Mouse (Mus musculus) left cerebral cortex, postnatal 25 days (tissue): ENCODE measurements at regions not wholly inside any gene's neighbourhood (a gene's known extent, or its start where the extent isn't known, plus 50 kb on each side); places are given as distances from the start of the nearest gene placed in this dataset.

Experiments used
- DNase-seq, 2 experiments: peaks; one replicate each; pipeline ENCODE4 v3.0.0; 2022; ENCODE audit warnings: low spot score in 2 of 2, mixed read lengths in 1 of 2
- intact Hi-C: fragments of 180-260 bp; cut with DNase I; formaldehyde crosslinking; loops from one replicate; pipeline ENCODE4 v1.15.1; 2025

GRCm38 (mm10) chr11:10798079-10798478 lies 315.9 kb upstream of the Vwc2 start:
- intact Hi-C loops = no loop called here
- no peak for DNase-seq

GRCm38 (mm10) chr11:10840191-10840590 lies 273.8 kb upstream of the Vwc2 start:
- DNase-seq = no peak
- intact Hi-C loops = no loop called here

DNA sequence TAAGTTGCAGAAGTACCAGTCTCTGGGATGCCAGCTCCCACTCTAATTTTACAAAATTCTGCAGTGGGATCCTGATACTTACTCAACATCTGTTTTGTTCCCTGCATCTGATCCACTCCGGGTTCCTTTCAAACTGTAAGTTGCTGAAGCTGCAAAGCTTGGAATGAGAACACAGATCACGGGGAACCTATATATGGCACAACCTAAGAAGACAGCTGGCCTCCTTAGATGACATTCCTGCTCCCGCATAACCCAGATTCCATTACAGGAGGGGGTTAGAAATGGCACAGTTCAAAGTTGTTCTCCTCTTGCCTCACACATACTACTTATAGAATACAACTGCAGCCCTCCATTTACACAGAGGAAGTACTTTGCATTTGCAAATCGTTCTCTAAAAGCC lies 272.9 kb upstream of the Vwc2 start:
- DNase-seq = peak; percentile 4 to 65
- intact Hi-C loops = no loop called here

DNA sequence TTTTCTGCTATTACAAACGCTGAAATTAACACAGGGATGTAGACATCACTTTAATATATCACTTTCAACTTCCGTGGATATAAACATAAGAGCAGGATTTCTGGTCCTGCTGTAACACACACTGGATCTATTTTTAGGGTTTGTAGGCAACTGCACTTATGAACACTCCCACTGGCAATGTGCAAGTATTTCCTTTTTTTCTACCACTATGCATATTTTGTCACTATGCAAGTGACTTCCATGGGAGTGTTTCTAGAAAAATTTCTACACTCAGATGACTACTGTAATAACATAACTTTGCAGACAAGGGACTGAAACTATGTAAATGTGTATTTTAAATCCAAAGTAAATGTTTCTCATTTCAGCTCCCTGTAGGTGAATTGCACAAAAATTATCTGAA lies 241.8 kb upstream of the Vwc2 start:
- intact Hi-C loops = no loop called here
- DNase-seq = peak in 1 of 2 experiments; percentile 44

DNA sequence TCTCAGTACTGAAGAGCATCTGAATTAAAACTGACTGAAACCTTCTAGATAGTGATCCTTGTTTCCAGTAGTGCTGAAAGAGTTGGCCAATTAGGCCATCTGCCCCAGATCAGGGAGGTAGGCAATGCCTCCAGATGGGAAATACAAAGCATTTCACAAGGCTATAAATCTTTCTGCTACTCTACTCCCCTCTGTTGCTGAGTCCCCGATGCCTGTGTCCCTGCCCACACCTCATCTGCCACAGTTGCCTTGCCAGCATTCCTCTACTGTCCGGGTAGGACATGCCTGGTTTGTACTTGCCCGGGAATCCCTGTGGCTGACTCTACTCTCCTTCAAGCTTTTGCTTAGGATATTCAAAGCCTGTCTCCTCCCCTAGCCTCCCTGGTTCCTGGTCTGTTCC lies 220.7 kb upstream of the Vwc2 start:
- intact Hi-C loops = no loop called here
- peak in 1 of 2 experiments; percentile 30 for DNase-seq

DNA sequence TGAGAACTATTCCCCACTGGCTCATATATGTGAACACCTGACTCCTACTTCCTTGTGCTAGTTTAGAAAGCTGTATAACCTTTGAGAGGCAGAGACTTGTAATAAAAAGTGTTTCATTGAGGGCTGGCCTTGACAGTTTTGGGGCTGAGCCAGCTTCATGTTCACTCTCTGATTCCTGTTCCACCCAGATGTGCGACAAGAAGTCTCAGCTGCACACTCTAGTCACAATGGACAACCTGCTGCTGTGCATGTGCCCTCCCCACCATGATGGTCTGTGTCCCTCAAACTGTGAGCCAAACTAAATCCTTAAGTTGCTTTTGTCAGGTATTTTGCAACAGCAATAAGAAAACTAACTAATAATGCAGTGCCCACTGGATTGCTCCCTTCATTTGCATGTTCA lies 190.0 kb upstream of the Vwc2 start:
- intact Hi-C loops = no loop called here
- DNase-seq = no peak

GRCm38 (mm10) chr11:10952914-10953313 lies 161.1 kb upstream of the Vwc2 start:
- DNase-seq = peak in 1 of 2 experiments; percentile 19

More at GRCm38 (mm10) chr11:10952914-10953313, 161.1 kb upstream of the Vwc2 start:
- intact Hi-C loops = no loop called here
